Mouse (Mus musculus): ENCODE data around the gene Jund. TPM values are rescaled to one million over a fixed set of nuclear protein-coding genes. Genes with fewer than 3 reads are reported as not detected.

Gene Jund
- total and polyA plus RNA-seq, 2 experiments from 2014 or later, result 49.5 to 322 TPM

DNA sequence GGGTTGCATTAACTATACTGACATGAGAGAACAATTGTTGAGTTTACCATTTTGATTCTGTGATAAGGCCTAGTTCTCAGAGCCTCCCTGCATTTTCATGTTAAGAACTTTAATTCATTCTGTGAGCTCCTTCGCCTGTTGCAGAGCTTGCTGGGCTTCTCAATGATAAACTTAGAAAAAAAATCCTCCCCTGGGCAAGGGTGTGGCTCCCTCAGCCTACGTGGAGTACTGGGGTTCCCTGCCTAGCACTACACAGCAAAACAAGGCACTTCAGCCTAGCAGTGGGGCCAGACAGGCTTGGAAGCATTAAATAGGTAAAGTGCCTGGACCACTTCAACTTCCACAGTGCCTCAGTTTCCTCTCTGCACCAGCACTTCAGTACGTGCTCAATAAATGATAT is 17.3 kb upstream of the Jund start:
- peaks cover 20% of the 10 kb centered on the region for H3K4me1 ChIP-seq (ENCODE audit: control insufficient read depth, insufficient read depth)
- ATAC-seq (ENCODE audit: insufficient read depth, low read depth), result no peak

GRCm38 (mm10) chr8:70682193-70682592 is 16.6 kb upstream of the Jund start:
- H3K4me3 ChIP-seq (ENCODE audit: low read depth, low read length), result no peak overlapping the region
- TF ChIP-seq CTCF (IDR thresholded peaks at IDR 0.05; ENCODE audit: low read depth) (peak; percentile 55), EP300 (IDR thresholded peaks at IDR 0.05; ENCODE audit: low read depth) (peak; percentile 78)
- WGBS, result 5% methylated on average over 19 of the region's 19 CpGs

More for the DNA sequence above, 17.3 kb upstream of the Jund start:
- H3K27me3 ChIP-seq (ENCODE audit: control insufficient read depth, insufficient read depth, low read length), result no peaks in the 10 kb centered on the region
- no peak for DNase-seq (ENCODE audit: low spot score)
- H3K4me2 ChIP-seq (ENCODE audit: low read depth, low read length), result no peak overlapping the region
- H3K36me3 ChIP-seq (replicated peaks; ENCODE audit: control insufficient read depth, insufficient read depth, low read length), result peaks cover 15% of the 10 kb centered on the region; the same call in 1 of the 2 replicates
- H3K9ac ChIP-seq (replicated peaks; ENCODE audit: low read depth, low read length), result no peak overlapping the region
- no peaks in the 10 kb centered on the region for H3K9me3 ChIP-seq (replicated peaks; ENCODE audit: control insufficient read depth, low read length)
- no peak overlapping the region for H3K4me3 ChIP-seq (ENCODE audit: low read depth, low read length)
- 70% methylated on average over 3 of the region's 3 CpGs for WGBS
- no peak for TF ChIP-seq CTCF (IDR thresholded peaks at IDR 0.05; ENCODE audit: low read depth)
- TF ChIP-seq EP300 (IDR thresholded peaks at IDR 0.05; ENCODE audit: low read depth), result no peak
- H3K27ac ChIP-seq (ENCODE audit: low read depth), result peak overlapping the region; percentile 92

DNA sequence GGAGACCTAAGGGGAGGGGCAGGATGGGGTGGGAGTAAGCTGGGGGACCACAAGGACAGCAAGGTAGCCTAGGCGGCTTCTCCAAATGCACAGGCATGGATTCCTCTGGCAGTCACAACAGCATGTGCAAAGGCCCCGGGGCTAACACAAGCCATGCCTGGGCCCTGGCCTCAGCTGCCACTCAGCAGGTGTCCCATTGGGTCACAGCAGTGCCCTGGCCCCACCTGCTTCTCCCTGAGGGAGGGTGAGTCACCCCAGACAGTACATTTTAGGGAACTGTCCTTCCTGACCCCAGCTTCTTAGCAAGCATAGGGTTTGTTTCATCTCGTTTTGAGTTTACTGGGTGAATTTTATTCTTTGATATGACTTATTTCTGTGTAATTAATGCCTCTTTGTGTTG is 16.1 kb upstream of the Jund start:
- TF ChIP-seq EP300 (IDR thresholded peaks at IDR 0.05; ENCODE audit: low read depth), result no peak
- no peak for TF ChIP-seq CTCF (IDR thresholded peaks at IDR 0.05; ENCODE audit: low read depth)
- Histone ChIP-seq H3K4me2 (ENCODE audit: low read depth, low read length) (peak overlapping the region; percentile 32), H3K9me3 (replicated peaks; ENCODE audit: control insufficient read depth, low read length) (no peaks in the 10 kb centered on the region), H3K36me3 (replicated peaks; ENCODE audit: control insufficient read depth, insufficient read depth, low read length) (peaks cover 15% of the 10 kb centered on the region; the same call in 1 of the 2 replicates), H3K9ac (replicated peaks; ENCODE audit: low read depth, low read length) (peak overlapping the region; percentile 51), H3K27me3 (ENCODE audit: control insufficient read depth, insufficient read depth, low read length) (no peaks in the 10 kb centered on the region), H3K4me3 (ENCODE audit: low read depth, low read length) (no peak overlapping the region), H3K27ac (ENCODE audit: low read depth) (peak overlapping the region; percentile 92), H3K4me1 (ENCODE audit: control insufficient read depth, insufficient read depth) (peaks cover 20% of the 10 kb centered on the region)
- ATAC-seq (ENCODE audit: insufficient read depth, low read depth) (no peak), DNase-seq (ENCODE audit: low spot score) (no peak)
- WGBS, result 53% methylated on average over 3 of the region's 3 CpGs

More at GRCm38 (mm10) chr8:70682193-70682592, 16.6 kb upstream of the Jund start:
- peak; percentile 97 for DNase-seq (ENCODE audit: low spot score)
- no peaks in the 10 kb centered on the region for H3K9me3 ChIP-seq (replicated peaks; ENCODE audit: control insufficient read depth, low read length)
- H3K4me1 ChIP-seq (ENCODE audit: control insufficient read depth, insufficient read depth), result peaks cover 20% of the 10 kb centered on the region
- peak overlapping the region; percentile 32 for H3K4me2 ChIP-seq (ENCODE audit: low read depth, low read length)
- peak overlapping the region; percentile 92 for H3K27ac ChIP-seq (ENCODE audit: low read depth)
- H3K9ac ChIP-seq (replicated peaks; ENCODE audit: low read depth, low read length), result peak overlapping the region; percentile 51
- peaks cover 15% of the 10 kb centered on the region; the same call in 1 of the 2 replicates for H3K36me3 ChIP-seq (replicated peaks; ENCODE audit: control insufficient read depth, insufficient read depth, low read length)
- peak; percentile 94 for ATAC-seq (ENCODE audit: insufficient read depth, low read depth)
- H3K27me3 ChIP-seq (ENCODE audit: control insufficient read depth, insufficient read depth, low read length), result no peaks in the 10 kb centered on the region

GRCm38 (mm10) chr8:70684291-70684690 is 14.5 kb upstream of the Jund start:
- Histone ChIP-seq H3K27ac (ENCODE audit: low read depth) (no peak overlapping the region), H3K4me3 (ENCODE audit: low read depth, low read length) (no peak overlapping the region), H3K4me2 (ENCODE audit: low read depth, low read length) (no peak overlapping the region), H3K36me3 (replicated peaks; ENCODE audit: control insufficient read depth, insufficient read depth, low read length) (no peaks in the 10 kb centered on the region), H3K9me3 (replicated peaks; ENCODE audit: control insufficient read depth, low read length) (no peaks in the 10 kb centered on the region), H3K27me3 (ENCODE audit: control insufficient read depth, insufficient read depth, low read length) (no peaks in the 10 kb centered on the region), H3K9ac (replicated peaks; ENCODE audit: low read depth, low read length) (no peak overlapping the region), H3K4me1 (ENCODE audit: control insufficient read depth, insufficient read depth) (peaks cover 23% of the 10 kb centered on the region)
- no peak for ATAC-seq (ENCODE audit: insufficient read depth, low read depth)
- WGBS, result 48% methylated on average over 7 of the region's 7 CpGs
- TF ChIP-seq CTCF (IDR thresholded peaks at IDR 0.05; ENCODE audit: low read depth) (no peak), EP300 (IDR thresholded peaks at IDR 0.05; ENCODE audit: low read depth) (no peak)
- DNase-seq (ENCODE audit: low spot score), result no peak

GRCm38 (mm10) chr8:70687576-70687975 is 11.2 kb upstream of the Jund start:
- 0 out of 2 replicates have a peak, but pooled peaks have one; percentile 18 for ATAC-seq (ENCODE audit: insufficient read depth, low read depth)
- Histone ChIP-seq H3K4me2 (ENCODE audit: low read depth, low read length) (no peak overlapping the region), H3K4me1 (ENCODE audit: control insufficient read depth, insufficient read depth) (peaks cover 17% of the 10 kb centered on the region), H3K36me3 (replicated peaks; ENCODE audit: control insufficient read depth, insufficient read depth, low read length) (no peaks in the 10 kb centered on the region), H3K9ac (replicated peaks; ENCODE audit: low read depth, low read length) (no peak overlapping the region), H3K9me3 (replicated peaks; ENCODE audit: control insufficient read depth, low read length) (no peaks in the 10 kb centered on the region), H3K4me3 (ENCODE audit: low read depth, low read length) (no peak overlapping the region), H3K27me3 (ENCODE audit: control insufficient read depth, insufficient read depth, low read length) (no peaks in the 10 kb centered on the region), H3K27ac (ENCODE audit: low read depth) (peak overlapping the region; percentile 28)
- TF ChIP-seq EP300 (IDR thresholded peaks at IDR 0.05; ENCODE audit: low read depth) (no peak), CTCF (IDR thresholded peaks at IDR 0.05; ENCODE audit: low read depth) (no peak)
- peak; percentile 75 for DNase-seq (ENCODE audit: low spot score)
- 44% methylated on average over 8 of the region's 8 CpGs for WGBS

- DNase-seq (ENCODE audit: low spot score) (no peak), ATAC-seq (ENCODE audit: insufficient read depth, low read depth) (no peak)
- Histone ChIP-seq H3K27me3 (ENCODE audit: control insufficient read depth, insufficient read depth, low read length) (no peaks in the 10 kb centered on the region), H3K4me3 (ENCODE audit: low read depth, low read length) (no peak overlapping the region), H3K9me3 (replicated peaks; ENCODE audit: control insufficient read depth, low read length) (no peaks in the 10 kb centered on the region), H3K27ac (ENCODE audit: low read depth) (peak overlapping the region; percentile 28), H3K4me1 (ENCODE audit: control insufficient read depth, insufficient read depth) (peaks cover 14% of the 10 kb centered on the region), H3K4me2 (ENCODE audit: low read depth, low read length) (no peak overlapping the region), H3K9ac (replicated peaks; ENCODE audit: low read depth, low read length) (no peak overlapping the region), H3K36me3 (replicated peaks; ENCODE audit: control insufficient read depth, insufficient read depth, low read length) (no peaks in the 10 kb centered on the region)
- TF ChIP-seq CTCF (IDR thresholded peaks at IDR 0.05; ENCODE audit: low read depth) (no peak), EP300 (IDR thresholded peaks at IDR 0.05; ENCODE audit: low read depth) (no peak)
- WGBS, result 91% methylated on average over 3 of the region's 3 CpGs
Measured at GRCm38 (mm10) chr8:70688136-70688535, 10.6 kb upstream of the Jund start.
